Mouse (Mus musculus) kidney, postnatal 14 days (tissue): ENCODE measurements at regions not wholly inside any gene's neighbourhood (a gene's known extent, or its start where the extent isn't known, plus 50 kb on each side); places are given as distances from the start of the nearest gene placed in this dataset.
"Not testable (repeated sequence)": the region's sequence is repeated elsewhere in the genome, so short reads cannot be mapped to it uniquely, and the experiment has no call there.

Experiments used
- DNase-seq: peaks from one replicate; pipeline ENCODE4 v3.0.0; 2022; ENCODE audit warnings: mixed read lengths

DNA sequence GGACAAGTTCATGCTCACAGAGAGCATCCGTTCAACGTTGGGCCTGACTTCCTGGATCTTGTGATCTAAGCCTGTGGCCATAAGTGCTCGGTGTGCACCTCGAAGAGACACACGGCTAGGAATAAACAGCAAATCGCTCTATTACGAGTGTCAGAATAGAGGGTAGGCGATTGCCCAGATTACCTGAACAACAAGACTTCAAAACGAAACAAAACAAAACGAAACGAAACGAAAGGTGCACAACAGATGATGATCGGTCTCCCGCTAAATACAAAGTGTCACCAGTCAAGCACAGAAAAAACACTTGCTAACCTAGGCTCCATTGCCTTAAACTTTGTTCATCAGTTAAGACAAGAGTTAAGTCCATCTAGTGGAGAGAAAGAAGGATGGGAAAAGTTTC lies 67.4 kb downstream of the Pdia4 start:
- not testable (repeated sequence) for DNase-seq

DNA sequence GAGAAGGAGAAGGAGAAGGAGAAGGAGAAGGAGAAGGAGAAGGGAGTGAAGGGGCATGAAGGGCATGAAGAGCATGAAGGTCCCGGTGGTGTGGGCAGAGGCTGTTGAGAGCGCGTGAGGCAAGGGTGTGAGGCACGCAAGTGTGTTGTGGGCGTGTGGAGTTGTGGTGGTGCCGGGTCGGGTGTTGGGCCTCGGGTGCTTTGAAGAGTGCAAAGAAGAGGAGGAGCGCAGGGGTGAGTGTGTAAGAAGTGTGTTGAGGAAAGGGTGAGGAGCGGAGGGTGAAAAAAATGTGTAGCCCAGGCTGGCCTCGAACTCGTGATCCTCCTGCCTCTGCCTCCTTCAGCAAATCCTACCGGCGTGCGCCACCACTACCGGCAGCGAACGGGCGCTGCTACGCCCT lies 69.4 kb downstream of the Pdia4 start:
- DNase-seq = not testable (repeated sequence)

DNA sequence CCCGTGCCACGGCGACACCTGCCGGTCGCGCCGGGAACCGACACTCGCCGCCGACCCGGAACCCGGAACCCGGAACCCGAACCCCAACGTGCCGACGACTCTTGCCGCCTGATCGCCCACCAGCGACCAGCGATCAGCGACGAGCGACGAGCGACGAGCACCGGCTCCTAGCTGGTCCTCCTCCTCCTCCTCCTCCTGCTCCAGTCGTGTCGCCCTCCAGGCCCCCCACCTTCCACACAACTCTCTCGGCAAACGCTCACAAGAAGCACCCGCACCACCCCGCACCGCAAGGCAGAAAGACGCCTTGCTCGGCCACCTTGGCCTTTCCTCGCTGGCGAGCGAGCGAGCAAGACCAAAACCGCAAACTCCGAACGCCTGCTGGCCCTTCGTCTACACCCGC lies 73.0 kb downstream of the Pdia4 start:
- DNase-seq = not testable (repeated sequence)

DNA sequence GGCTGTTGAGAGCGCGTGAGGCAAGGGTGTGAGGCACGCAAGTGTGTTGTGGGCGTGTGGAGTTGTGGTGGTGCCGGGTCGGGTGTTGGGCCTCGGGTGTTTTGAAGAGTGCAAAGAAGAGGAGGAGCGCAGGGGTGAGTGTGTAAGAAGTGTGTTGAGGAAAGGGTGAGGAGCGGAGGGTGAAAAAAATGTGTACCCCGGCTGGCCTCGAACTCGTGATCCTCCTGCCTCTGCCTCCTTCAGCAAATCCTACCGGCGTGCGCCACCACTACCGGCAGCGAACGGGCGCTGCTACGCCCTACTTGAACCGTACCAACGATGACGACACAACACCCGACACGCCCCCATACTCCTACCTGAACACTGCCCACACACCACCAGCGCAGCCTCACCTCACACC lies 73.5 kb downstream of the Pdia4 start:
- peak; percentile 77 for DNase-seq

DNA sequence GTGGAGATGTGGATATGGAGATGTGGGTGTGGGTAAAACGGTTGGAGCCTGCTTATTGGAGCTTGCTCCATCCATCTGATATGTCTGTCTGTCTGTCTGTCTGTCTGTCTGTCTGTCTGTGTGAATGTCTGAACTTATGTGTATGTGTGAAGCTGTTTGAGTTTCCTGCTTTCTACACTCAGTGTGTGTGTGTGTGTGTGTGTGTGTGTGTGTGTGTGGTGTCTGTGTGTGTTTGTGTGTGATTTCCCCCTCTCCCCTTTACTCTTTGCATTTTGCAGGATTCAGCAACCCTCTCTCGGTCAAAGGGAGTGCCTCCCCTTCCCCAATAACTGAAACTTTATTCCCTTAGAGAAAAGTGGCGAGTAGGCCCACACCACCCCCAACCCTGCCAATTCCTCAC lies 75.3 kb downstream of the Pdia4 start:
- DNase-seq = not testable (repeated sequence)
